In genomic region chr10:87293317-87293716, GRCm38 (mm10) we compare ENCODE assay signal across 24 mouse cellular contexts.
A peak's percentile ranks its signal among the peaks of the same experiment; 100 is the strongest.
DNase-seq lines count a peak whose midpoint lies in the region; ATAC-seq and TF ChIP-seq lines count a peak whose summit lies in the region.
"Had no signal": no experiment of that assay in that cellular context is flagged by ENCODE, and none has a peak within 500 bp of the region (broad histone marks: within the 10 kb centered on the region; RNA-seq: fewer than 3 reads in every experiment).

No protein-coding gene starts in this region.

- WGBS in midbrain, embryonic 16.5 days, result 5% methylated on average over 2 of the region's 2 CpGs
- WGBS in intestine, embryonic 15.5 days, result 15% methylated on average over 2 of the region's 2 CpGs

- no peaks in the 10 kb centered on the region for H3K36me3 ChIP-seq in midbrain, embryonic 16.5 days (ENCODE audit: control insufficient read depth, insufficient read depth, low read length)
- no peaks in the 10 kb centered on the region for H3K36me3 ChIP-seq in intestine, embryonic 15.5 days
- H3K36me3 ChIP-seq: embryonic facial prominence, embryonic 15.5 days; heart, embryonic 15.5 days; limb, embryonic 15.5 days; neural tube, embryonic 12.5 days; stomach, embryonic 15.5 days had no signal

- no peak for TF ChIP-seq CTCF in brain, embryonic 14.5 days (IDR thresholded peaks at IDR 0.05; ENCODE audit: borderline replicate concordance, extremely low read depth, insufficient read depth, insufficient read length)

- no peak for ATAC-seq in midbrain, embryonic 16.5 days
- ATAC-seq in intestine, embryonic 15.5 days, result no peak

- TF ChIP-seq POLR2A in brain, embryonic 14.5 days (IDR thresholded peaks at IDR 0.05; ENCODE audit: borderline replicate concordance, extremely low read depth, insufficient read depth, insufficient read length, poor library complexity, severe bottlenecking), result no peak

- peaks cover 3% of the 10 kb centered on the region for H3K4me1 ChIP-seq in midbrain, embryonic 16.5 days (ENCODE audit: control insufficient read depth, insufficient read depth, low read length)
- no peaks in the 10 kb centered on the region for H3K4me1 ChIP-seq in intestine, embryonic 15.5 days (replicated peaks)
- H3K4me1 ChIP-seq: embryonic facial prominence, embryonic 15.5 days; heart, embryonic 15.5 days; limb, embryonic 15.5 days; megakaryocyte, embryonic 14.5 days; neural tube, embryonic 12.5 days; stomach, embryonic 15.5 days had no signal

- intact Hi-C loops in heart, postnatal 14 days (cut with DNase I), result no loop called here

- DNase-seq in heart, adult 11 months, result peak; percentile 48
- no peak for DNase-seq in heart, postnatal 14 days
- DNase-seq in Muller cell, postnatal 12 days (ENCODE audit: inconsistent ontology term), result peak; percentile 27
- peak; percentile 37 for DNase-seq in brain, embryonic 14.5 days (ENCODE audit: low read depth)
- no peak for DNase-seq in left cerebral cortex, adult 11 months (ENCODE audit: low spot score)
- DNase-seq: adrenal gland, adult 8-10 months; cerebellum, adult 18-20 months; cerebellum, postnatal 14 days; gastrocnemius, adult 2 months; heart, postnatal 4 days; kidney, adult 11 months; left cerebral cortex, postnatal 4 days; lung, postnatal 36 days; thymus, postnatal 25 days had no signal

- 0 out of 2 replicates have a peak overlapping the region, but pooled peaks have one; percentile 3 for H3K9ac ChIP-seq in midbrain, embryonic 16.5 days (ENCODE audit: low read depth, low read length)
- no peak overlapping the region for H3K9ac ChIP-seq in intestine, embryonic 15.5 days
- H3K9ac ChIP-seq: embryonic facial prominence, embryonic 15.5 days; heart, embryonic 15.5 days; limb, embryonic 15.5 days; liver, embryonic 14.5 days; lung, embryonic 14.5 days; neural tube, embryonic 12.5 days; stomach, embryonic 15.5 days had no signal

- no peaks in the 10 kb centered on the region for H3K27me3 ChIP-seq in midbrain, embryonic 16.5 days (ENCODE audit: control insufficient read depth, insufficient read depth, low read depth, low read length)
- H3K27me3 ChIP-seq in intestine, embryonic 15.5 days (replicated peaks), result no peaks in the 10 kb centered on the region
- H3K27me3 ChIP-seq: embryonic facial prominence, embryonic 15.5 days; heart, embryonic 15.5 days; limb, embryonic 15.5 days; megakaryocyte, embryonic 14.5 days; neural tube, embryonic 12.5 days; stomach, embryonic 15.5 days had no signal

- no peak overlapping the region for H3K4me3 ChIP-seq in midbrain, embryonic 16.5 days (ENCODE audit: low read depth, low read length)
- H3K4me3 ChIP-seq in intestine, embryonic 15.5 days (replicated peaks), result no peak overlapping the region
- H3K4me3 ChIP-seq: embryonic facial prominence, embryonic 15.5 days; gastrocnemius, adult 2 months; heart, embryonic 15.5 days; limb, embryonic 15.5 days; megakaryocyte, embryonic 14.5 days; neural tube, embryonic 12.5 days; stomach, embryonic 15.5 days had no signal

- H3K27ac ChIP-seq in midbrain, embryonic 16.5 days (ENCODE audit: low read length), result no peak overlapping the region
- no peak overlapping the region for H3K27ac ChIP-seq in intestine, embryonic 15.5 days
- H3K27ac ChIP-seq: embryonic facial prominence, embryonic 15.5 days; gastrocnemius, adult 2 months; heart, embryonic 15.5 days; limb, embryonic 15.5 days; liver, embryonic 14.5 days; neural tube, embryonic 12.5 days; stomach, embryonic 15.5 days had no signal

- H3K4me2 ChIP-seq in midbrain, embryonic 16.5 days (ENCODE audit: low read length), result no peak overlapping the region
- no peak overlapping the region for H3K4me2 ChIP-seq in intestine, embryonic 15.5 days (replicated peaks)
- H3K4me2 ChIP-seq: embryonic facial prominence, embryonic 15.5 days; heart, embryonic 15.5 days; limb, embryonic 15.5 days; lung, embryonic 14.5 days; neural tube, embryonic 12.5 days; stomach, embryonic 15.5 days had no signal

- no peaks in the 10 kb centered on the region for H3K9me3 ChIP-seq in midbrain, embryonic 16.5 days (replicated peaks; ENCODE audit: control insufficient read depth, low read length, poor library complexity, severe bottlenecking)
- no peaks in the 10 kb centered on the region for H3K9me3 ChIP-seq in intestine, embryonic 15.5 days
- H3K9me3 ChIP-seq: embryonic facial prominence, embryonic 15.5 days; heart, embryonic 15.5 days; limb, embryonic 15.5 days; neural tube, embryonic 12.5 days; stomach, embryonic 15.5 days had no signal

Comparison
In these comparisons a context has a peak if more than half of its experiments do, and no peak if none do; other contexts are left out.
1. DNase-seq: peak in heart, adult 11 months (single experiment), Muller cell, postnatal 12 days (single experiment) and brain, embryonic 14.5 days (single experiment); none in heart, postnatal 14 days (0 of 2) and left cerebral cortex, adult 11 months (single experiment).